Mouse (Mus musculus) limb, embryonic 11.5 days (tissue): ENCODE data around the gene Rora. TPM values are rescaled to one million over a fixed set of nuclear protein-coding genes. Genes with fewer than 3 reads are reported as not detected.

Experiments used
- ATAC-seq: fragments of 200-750 bp; cut with Nextera tagmentation; 2 replicates; pipeline ENCODE4 v1.8.0; 2017; ENCODE audit warnings: low read depth; ENCODE audit not compliant: insufficient number of reproducible peaks, low FRiP score, low TSS enrichment
- DNase-seq: peaks from one replicate; pipeline ENCODE4 v3.0.0-alpha.2; 2015; ENCODE audit warnings: low spot score
- H3K27ac ChIP-seq: fragments of 300-500 bp; sonication (generic); replicated peaks from 2 replicates; pipeline ENCODE4 v1.5.1; 2014; ENCODE audit warnings: low read depth, mild to moderate bottlenecking, low read length
- H3K27me3 ChIP-seq: fragments of 300-500 bp; sonication (generic); 2 replicates; pipeline ENCODE4 v1.6.1; 2014; ENCODE audit warnings: mild to moderate bottlenecking, low read length, mixed read lengths; ENCODE audit not compliant: control insufficient read depth, insufficient read depth
- H3K36me3 ChIP-seq: fragments of 300-500 bp; sonication (generic); 2 replicates; pipeline ENCODE4 v1.6.1; 2014; ENCODE audit warnings: mild to moderate bottlenecking, low read length, moderate library complexity, mixed read lengths; ENCODE audit not compliant: control insufficient read depth, insufficient read depth
- H3K4me1 ChIP-seq: fragments of 300-500 bp; sonication (generic); 2 replicates; pipeline ENCODE4 v1.6.1; 2014; ENCODE audit warnings: low read length, mixed read lengths; ENCODE audit not compliant: control insufficient read depth, insufficient read depth
- H3K4me2 ChIP-seq: fragments of 300-500 bp; sonication (generic); 2 replicates; pipeline ENCODE4 v1.6.1; 2014; ENCODE audit warnings: low read depth, mild to moderate bottlenecking, moderate library complexity; ENCODE audit not compliant: severe bottlenecking
- H3K4me3 ChIP-seq: fragments of 300-500 bp; sonication (generic); 2 replicates; pipeline ENCODE4 v1.5.1; 2014; ENCODE audit warnings: low read depth, low read length
- H3K9ac ChIP-seq: fragments of 300-500 bp; sonication (generic); 2 replicates; pipeline ENCODE4 v1.6.1; 2014; ENCODE audit warnings: mild to moderate bottlenecking, low read length
- H3K9me3 ChIP-seq: fragments of 300-500 bp; sonication (generic); 2 replicates; pipeline ENCODE4 v1.6.1; 2016; ENCODE audit warnings: low read length; ENCODE audit not compliant: control insufficient read depth
- WGBS: fragments of 180-500 bp; shearing (Covaris S2); extraction: QIAGEN DNeasy Blood & Tissue Kit; methylation state at CpG from one replicate; pipeline ENCODE4 v1.1.7; 2014; 5-methylcytosine and 5-hydroxymethylcytosine counted together
- polyA plus RNA-seq: library from polyadenylated mRNA; unstranded; fragments of >200 nt; fragmentation: Nextera tagmentation; extraction: Ambion mirVana; gene quantifications from 2 replicates; pipeline ENCODE4 v1.2.1, GENCODE M21; 2014

Gene Rora
- polyA plus RNA-seq, 1 experiment from 2014 or later, result 3.1 TPM

DNA sequence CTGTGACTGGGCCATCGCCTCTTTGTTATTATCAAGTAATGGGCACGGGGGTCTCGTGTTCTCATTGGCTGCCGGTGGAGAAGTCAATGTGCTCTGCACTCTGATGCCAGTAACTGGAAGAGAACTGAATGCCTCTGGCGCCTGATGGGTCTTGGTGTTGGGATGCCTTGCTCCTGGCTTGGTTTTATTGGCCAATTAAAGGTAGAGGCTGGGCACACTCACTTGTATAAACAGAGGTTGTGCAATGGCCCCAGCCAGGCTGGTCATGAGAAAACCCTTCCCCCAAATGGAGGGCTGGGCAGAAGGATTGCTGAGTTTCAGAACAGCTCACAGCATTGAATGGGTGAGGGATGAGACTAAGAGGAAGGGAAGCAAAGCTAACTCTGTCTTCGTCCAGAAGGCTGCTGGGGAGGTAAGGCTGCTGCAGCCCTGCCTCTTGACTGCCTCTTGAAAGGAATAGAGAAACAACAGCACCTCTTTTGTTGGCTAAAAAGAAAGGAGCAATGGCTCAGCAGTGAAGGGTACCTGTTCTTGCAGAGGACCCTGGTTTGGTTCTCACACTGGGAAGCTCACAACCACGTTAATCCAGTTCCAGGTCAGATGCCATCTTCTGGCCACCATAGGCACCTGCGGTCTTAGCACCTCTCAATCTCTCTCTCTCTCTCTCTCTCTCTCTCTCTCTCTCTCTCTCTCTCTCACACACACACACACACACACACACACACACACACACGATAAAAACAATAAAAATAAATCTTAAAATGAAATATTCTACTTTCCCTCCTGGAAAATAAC, 653.3 kb downstream of the Rora start:
- no peak overlapping the region for H3K4me2 ChIP-seq
- 64% methylated on average over 9 of the region's 9 CpGs for WGBS
- no peaks in the 10 kb centered on the region for H3K36me3 ChIP-seq
- H3K4me3 ChIP-seq, result no peak overlapping the region
- no peak overlapping the region for H3K9ac ChIP-seq
- peaks cover 31% of the 10 kb centered on the region for H3K4me1 ChIP-seq
- DNase-seq (no peak), ATAC-seq (no peak)
- no peaks in the 10 kb centered on the region for H3K9me3 ChIP-seq
- H3K27me3 ChIP-seq, result no peaks in the 10 kb centered on the region
- H3K27ac ChIP-seq, result no peak overlapping the region

DNA sequence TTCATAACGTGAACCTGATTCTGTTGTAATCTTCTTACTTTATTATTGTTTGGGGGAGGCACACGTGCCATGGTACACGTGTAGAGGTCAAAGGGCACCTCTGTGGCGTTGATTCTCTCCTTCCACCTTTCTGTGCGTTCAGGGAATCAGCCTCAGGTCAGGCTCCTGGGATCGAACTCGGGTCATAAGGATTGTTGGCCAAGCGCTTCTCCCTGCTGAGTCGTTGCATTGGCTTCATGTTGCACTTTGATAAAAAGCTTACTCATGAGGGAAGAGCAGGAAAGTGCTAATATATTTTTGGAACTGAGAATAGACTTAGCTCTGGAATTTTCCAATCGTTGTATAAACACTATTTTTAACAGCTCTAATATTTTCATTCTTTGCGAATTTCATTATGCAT, 654.4 kb downstream of the Rora start:
- no peak overlapping the region for H3K9ac ChIP-seq

DNA sequence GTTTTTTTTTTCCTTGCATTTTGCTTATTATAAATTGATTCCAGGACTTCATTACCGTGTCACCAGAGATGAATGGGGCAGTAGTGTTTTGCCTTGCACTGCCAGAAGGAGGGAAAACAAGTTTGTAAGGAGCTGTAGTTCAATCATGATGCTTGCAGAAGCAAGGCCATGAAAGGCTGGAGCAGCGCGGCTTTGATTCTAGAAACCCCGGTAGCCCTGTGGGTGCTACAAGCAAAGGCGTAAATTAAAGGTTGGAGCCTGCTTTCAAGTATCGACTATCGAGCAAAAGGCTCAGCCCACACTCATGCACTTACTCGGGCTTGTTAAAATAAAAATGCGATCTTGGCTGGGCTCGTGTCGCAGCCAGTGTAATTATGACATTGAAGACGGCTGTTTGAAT, 656.9 kb downstream of the Rora start:
- no peak for ATAC-seq
- H3K9me3 ChIP-seq, result no peaks in the 10 kb centered on the region
- no peak overlapping the region for H3K27ac ChIP-seq
- no peak overlapping the region for H3K4me2 ChIP-seq
- H3K36me3 ChIP-seq, result no peaks in the 10 kb centered on the region
- no peaks in the 10 kb centered on the region for H3K27me3 ChIP-seq
- H3K4me3 ChIP-seq, result no peak overlapping the region
- WGBS, result 31% methylated on average over 12 of the region's 12 CpGs
- no peak for DNase-seq
- H3K4me1 ChIP-seq, result peaks cover 17% of the 10 kb centered on the region
- H3K9ac ChIP-seq, result no peak overlapping the region

More for the DNA sequence above, 654.4 kb downstream of the Rora start:
- no peak for ATAC-seq
- Histone ChIP-seq H3K27me3 (no peaks in the 10 kb centered on the region), H3K4me1 (peaks cover 23% of the 10 kb centered on the region), H3K4me3 (no peak overlapping the region), H3K27ac (no peak overlapping the region), H3K4me2 (no peak overlapping the region), H3K36me3 (no peaks in the 10 kb centered on the region), H3K9me3 (no peaks in the 10 kb centered on the region)
- DNase-seq, result no peak
- WGBS, result 88% methylated on average over 11 of the region's 11 CpGs

DNA sequence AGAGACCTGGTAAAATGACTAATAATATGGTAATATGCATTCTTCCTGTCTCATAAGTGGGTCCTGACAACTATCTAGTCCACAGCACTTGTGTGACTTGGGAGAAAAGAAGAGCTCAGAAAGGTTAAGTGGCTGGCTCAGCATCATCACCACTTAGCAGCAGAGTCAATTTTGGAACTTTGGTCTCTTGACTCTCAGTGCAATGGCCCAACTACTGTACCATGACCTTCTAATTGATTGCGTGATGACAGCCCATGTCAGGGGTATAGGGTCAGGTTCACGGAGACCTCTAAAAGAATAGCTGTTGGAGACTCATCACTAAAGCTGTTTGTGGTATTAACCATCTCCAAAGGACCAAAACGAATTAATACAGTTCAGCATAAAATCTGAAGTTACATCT, 659.7 kb downstream of the Rora start:
- 80% methylated on average over 3 of the region's 3 CpGs for WGBS
- Histone ChIP-seq H3K9me3 (no peaks in the 10 kb centered on the region), H3K4me2 (no peak overlapping the region), H3K4me1 (0 out of 2 replicates have a peak, but pooled peaks cover 9% of the 10 kb centered on the region), H3K27ac (no peak overlapping the region), H3K9ac (no peak overlapping the region), H3K27me3 (no peaks in the 10 kb centered on the region), H3K36me3 (no peaks in the 10 kb centered on the region), H3K4me3 (no peak overlapping the region)
- DNase-seq, result no peak
- no peak for ATAC-seq

DNA sequence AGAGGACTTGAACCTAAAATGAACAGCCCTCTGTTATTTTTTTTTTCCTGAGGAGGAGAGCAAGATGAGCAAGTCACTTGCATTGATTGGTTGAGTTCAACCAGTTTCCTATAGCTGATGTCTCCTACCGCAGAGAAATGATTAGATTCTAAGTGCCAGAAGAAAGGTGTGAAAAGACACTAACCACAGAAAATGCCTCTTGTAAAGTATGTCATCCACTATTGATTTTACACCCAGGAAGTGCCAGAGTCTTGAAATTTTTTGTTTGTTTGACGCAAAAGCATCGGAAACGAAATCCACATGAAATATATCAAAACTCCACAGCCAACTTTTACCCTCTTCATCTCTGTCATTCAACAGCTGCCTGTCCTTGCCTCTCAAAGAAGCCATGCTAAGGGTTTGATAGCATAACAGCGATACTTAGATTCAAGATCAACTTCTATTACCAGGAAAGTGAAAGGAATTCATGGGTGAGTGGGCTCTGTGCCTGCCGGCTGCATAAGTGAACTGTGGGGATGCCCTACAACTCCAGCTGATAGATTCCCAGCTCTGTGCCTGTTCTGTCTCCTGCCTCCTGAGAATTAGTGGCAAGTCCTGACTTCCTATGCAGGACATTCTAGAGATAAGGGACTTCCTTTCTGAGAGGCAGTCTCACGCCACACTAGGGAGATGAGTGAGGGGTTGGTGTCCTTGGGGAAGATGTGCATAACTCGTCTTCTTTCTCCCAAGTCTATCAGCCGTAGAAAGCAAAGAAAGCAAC, 661.0 kb downstream of the Rora start:
- no peak for DNase-seq
- Histone ChIP-seq H3K4me3 (no peak overlapping the region), H3K9me3 (no peaks in the 10 kb centered on the region), H3K27me3 (no peaks in the 10 kb centered on the region), H3K4me2 (no peak overlapping the region), H3K9ac (no peak overlapping the region), H3K36me3 (no peaks in the 10 kb centered on the region), H3K4me1 (0 out of 2 replicates have a peak, but pooled peaks cover 9% of the 10 kb centered on the region), H3K27ac (no peak overlapping the region)
- 87% methylated on average over 9 of the region's 9 CpGs for WGBS
- no peak for ATAC-seq

DNA sequence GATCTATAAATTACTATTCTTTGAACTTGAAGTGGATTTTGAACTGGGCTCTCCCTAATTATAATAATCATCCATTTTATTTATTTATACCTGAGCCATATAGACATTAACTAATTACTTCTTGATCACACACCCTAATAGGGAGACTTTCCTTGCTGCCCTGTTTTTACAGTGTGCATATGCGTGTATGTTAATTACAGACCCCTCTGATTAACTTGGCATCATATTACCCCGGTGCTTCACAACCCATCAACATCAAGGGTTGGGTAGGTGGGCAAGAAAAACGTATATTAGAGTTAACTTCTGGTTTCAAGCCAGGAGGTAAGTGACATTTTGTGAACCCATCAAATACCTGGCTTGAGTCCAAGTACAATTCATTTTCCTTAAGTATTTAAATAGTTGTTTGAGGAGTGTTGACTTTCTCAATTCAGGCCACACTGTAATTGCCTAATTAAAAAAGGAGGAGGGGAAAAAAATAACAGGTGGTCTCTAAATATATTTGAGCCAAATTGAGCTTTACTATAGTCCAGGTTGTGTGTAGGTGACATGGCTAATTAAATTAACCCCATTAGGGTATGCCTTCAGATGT, 664.0 kb downstream of the Rora start:
- DNase-seq (no peak), ATAC-seq (no peak)
- no peaks in the 10 kb centered on the region for H3K36me3 ChIP-seq
- H3K27ac ChIP-seq, result no peak overlapping the region
- no peaks in the 10 kb centered on the region for H3K4me1 ChIP-seq
- H3K9me3 ChIP-seq, result no peaks in the 10 kb centered on the region
- H3K4me2 ChIP-seq, result no peak overlapping the region
- WGBS, result 54% methylated on average over 3 of the region's 3 CpGs
- no peaks in the 10 kb centered on the region for H3K27me3 ChIP-seq
- H3K9ac ChIP-seq, result no peak overlapping the region
- no peak overlapping the region for H3K4me3 ChIP-seq

DNA sequence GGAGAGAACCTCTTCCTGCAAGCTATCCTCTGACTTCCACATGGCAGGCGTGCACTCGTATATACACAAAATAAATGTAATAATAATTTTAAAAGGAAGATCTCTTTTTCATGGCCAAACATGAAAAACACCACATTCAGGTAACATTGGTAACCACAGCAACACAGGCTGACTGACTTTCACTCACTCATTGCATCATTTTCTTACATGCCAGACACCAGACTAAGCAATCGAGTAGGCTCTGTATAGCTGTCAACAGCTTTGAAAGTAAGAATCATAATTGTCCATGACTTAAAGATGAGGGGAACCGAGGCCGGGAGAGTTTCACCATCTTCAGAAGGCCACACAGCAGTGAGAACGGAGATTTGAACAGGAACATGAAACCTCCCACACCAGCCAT, 665.8 kb downstream of the Rora start:
- no peak for ATAC-seq
- WGBS, result 92% methylated on average over 6 of the region's 6 CpGs
- H3K36me3 ChIP-seq, result no peaks in the 10 kb centered on the region

DNA sequence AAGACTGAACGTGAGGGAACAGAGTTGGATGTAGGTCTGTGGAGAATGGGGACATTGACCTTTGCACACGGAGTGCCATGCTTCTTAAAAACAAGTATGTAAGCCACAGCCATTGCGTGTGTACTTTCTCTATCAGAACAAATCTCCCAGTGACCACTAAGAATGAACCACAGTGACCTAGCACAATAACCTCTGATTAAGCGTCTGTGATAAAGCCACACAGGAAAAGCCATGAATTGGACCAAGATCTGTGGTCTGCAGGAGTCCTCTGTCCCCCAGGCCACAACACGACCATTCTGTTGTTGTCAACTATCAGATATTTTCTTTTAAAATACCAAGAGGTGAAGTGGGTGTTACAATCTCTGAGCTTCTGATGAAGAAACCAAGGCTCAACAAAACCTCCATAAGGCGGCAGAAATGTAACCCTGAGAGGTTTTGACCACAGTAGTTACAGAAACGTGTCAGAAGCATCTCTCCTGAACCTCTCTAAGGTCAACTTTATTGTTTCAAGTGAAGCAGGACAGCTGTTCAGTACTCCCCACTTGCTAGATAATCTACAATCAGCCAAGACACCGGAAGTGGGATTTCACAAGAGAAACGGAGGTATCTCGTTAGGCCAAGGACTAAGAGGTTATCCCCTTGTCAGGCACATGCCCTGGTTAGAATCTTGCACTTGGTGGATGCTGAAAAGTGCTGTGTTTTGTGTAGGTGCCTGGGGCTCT, 666.5 kb downstream of the Rora start:
- no peaks in the 10 kb centered on the region for H3K27me3 ChIP-seq
- no peaks in the 10 kb centered on the region for H3K36me3 ChIP-seq
- no peak overlapping the region for H3K27ac ChIP-seq
- no peak overlapping the region for H3K4me2 ChIP-seq
- WGBS, result 71% methylated on average over 10 of the region's 10 CpGs
- no peaks in the 10 kb centered on the region for H3K9me3 ChIP-seq
- no peaks in the 10 kb centered on the region for H3K4me1 ChIP-seq
- no peak for ATAC-seq
- DNase-seq, result no peak
- H3K9ac ChIP-seq, result no peak overlapping the region
- no peak overlapping the region for H3K4me3 ChIP-seq

More for the DNA sequence above, 665.8 kb downstream of the Rora start:
- no peak overlapping the region for H3K4me3 ChIP-seq
- no peak for DNase-seq
- H3K4me2 ChIP-seq, result no peak overlapping the region
- H3K9ac ChIP-seq, result no peak overlapping the region
- no peaks in the 10 kb centered on the region for H3K4me1 ChIP-seq
- no peaks in the 10 kb centered on the region for H3K27me3 ChIP-seq
- H3K27ac ChIP-seq, result no peak overlapping the region
- H3K9me3 ChIP-seq, result no peaks in the 10 kb centered on the region
